Mouse (Mus musculus): Measurements from ENCODE around the gene Itpr1. TPM values are rescaled to one million over a fixed set of nuclear protein-coding genes. Genes with fewer than 3 reads are reported as not detected.

The Itpr1 gene
- polyA plus RNA-seq, 1 experiment from 2014 or later: 11.9 TPM

- ATAC-seq (ENCODE audit: insufficient number of reproducible peaks, insufficient read depth, low FRiP score, low TSS enrichment): no peak
- 82% methylated on average over 4 of the region's 4 CpGs for WGBS
- Histone ChIP-seq H3K4me1 (no peaks in the 10 kb centered on the region), H3K4me2 (replicated peaks) (no peak overlapping the region), H3K27ac (no peak overlapping the region), H3K36me3 (no peaks in the 10 kb centered on the region), H3K27me3 (no peaks in the 10 kb centered on the region), H3K9me3 (no peaks in the 10 kb centered on the region), H3K4me3 (no peak overlapping the region), H3K9ac (no peak overlapping the region)
Observed at GRCm38 (mm10) chr6:108316268-108316824, 103.5 kb downstream of the Itpr1 start.

DNA sequence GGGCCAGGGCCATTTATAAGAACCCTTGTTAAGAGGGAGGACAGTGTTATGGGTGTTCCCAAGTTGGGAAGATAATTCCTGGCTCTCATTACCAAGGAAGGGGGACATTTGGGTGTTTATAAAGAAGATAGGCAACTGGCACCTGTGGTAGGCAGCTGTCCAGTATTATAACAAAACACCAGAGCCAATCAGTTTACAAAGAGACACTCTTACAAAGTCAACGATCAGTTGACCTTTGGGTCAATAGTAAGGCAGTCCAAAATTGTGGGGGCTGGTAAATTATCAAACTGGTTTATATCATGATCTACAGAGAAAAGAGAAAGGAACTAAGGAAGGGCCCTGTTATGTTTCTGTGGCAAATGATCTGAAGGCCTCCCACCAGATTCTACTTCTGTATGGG lies 104.1 kb downstream of the Itpr1 start:
- H3K27ac ChIP-seq: no peak overlapping the region
- no peak overlapping the region for H3K4me3 ChIP-seq
- no peaks in the 10 kb centered on the region for H3K27me3 ChIP-seq
- H3K9ac ChIP-seq: no peak overlapping the region
- H3K4me1 ChIP-seq: no peaks in the 10 kb centered on the region
- WGBS: 61% methylated on average over 1 of the region's 1 CpGs
- ATAC-seq (ENCODE audit: insufficient number of reproducible peaks, insufficient read depth, low FRiP score, low TSS enrichment): no peak
- H3K36me3 ChIP-seq: no peaks in the 10 kb centered on the region
- no peaks in the 10 kb centered on the region for H3K9me3 ChIP-seq
- no peak overlapping the region for H3K4me2 ChIP-seq (replicated peaks)

DNA sequence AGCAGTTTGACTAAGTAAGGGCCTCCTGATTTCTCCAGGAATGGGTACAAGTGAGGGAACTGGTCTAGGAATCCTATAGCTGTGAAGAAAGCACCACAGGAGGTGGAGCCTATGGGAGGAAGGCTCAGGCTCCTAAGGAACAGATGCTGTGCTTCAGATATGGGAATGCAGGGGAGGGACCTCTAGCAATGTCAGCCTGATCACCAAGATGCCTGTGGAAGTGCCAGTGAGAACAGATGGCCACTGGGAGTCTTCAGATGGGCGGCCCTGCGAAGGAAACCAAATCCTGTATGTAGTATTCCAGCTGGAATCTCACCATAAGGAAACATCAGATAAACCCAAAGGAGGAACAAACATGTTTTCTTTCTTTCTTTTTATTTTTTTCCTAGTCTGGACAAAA lies 108.8 kb downstream of the Itpr1 start:
- no peak overlapping the region for H3K27ac ChIP-seq
- H3K36me3 ChIP-seq: no peaks in the 10 kb centered on the region
- 70% methylated on average over 2 of the region's 2 CpGs for WGBS
- H3K9ac ChIP-seq: no peak overlapping the region
- H3K4me1 ChIP-seq: no peaks in the 10 kb centered on the region
- no peak for ATAC-seq (ENCODE audit: insufficient number of reproducible peaks, insufficient read depth, low FRiP score, low TSS enrichment)
- no peak overlapping the region for H3K4me3 ChIP-seq
- H3K27me3 ChIP-seq: no peaks in the 10 kb centered on the region
- no peak overlapping the region for H3K4me2 ChIP-seq (replicated peaks)
- no peaks in the 10 kb centered on the region for H3K9me3 ChIP-seq

DNA sequence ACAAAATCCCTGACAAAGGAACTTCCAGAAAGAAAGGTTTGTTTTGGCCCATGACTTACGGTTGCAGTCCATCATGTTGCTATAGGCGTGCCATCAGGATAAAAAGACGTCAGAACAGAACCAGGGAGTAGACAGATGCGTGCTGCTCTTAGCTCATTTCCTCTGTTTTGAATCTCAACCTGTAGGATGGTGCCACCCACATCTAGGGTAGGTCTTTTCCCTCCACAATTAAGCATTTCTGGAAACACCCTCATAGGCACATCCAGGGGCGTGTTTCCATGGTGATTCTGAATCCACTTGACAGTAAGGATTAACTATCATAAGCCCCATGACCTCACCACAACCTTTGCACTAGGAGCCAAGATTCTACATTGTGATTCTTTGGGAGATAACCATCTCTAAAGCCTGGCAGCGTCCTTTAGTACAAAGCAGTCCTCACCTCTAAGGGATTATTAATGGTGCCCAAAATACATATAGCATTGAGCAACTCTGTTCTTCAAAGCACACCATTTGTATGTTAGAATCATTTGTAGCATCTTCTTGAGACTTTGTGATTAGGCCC lies 111.6 kb downstream of the Itpr1 start:
- H3K9me3 ChIP-seq: no peaks in the 10 kb centered on the region
- ATAC-seq (ENCODE audit: insufficient number of reproducible peaks, insufficient read depth, low FRiP score, low TSS enrichment): no peak
- H3K4me3 ChIP-seq: no peak overlapping the region
- no peak overlapping the region for H3K27ac ChIP-seq
- no peak overlapping the region for H3K9ac ChIP-seq
- H3K4me2 ChIP-seq (replicated peaks): no peak overlapping the region
- H3K4me1 ChIP-seq: no peaks in the 10 kb centered on the region
- H3K36me3 ChIP-seq: no peaks in the 10 kb centered on the region
- H3K27me3 ChIP-seq: no peaks in the 10 kb centered on the region
- WGBS: 82% methylated on average over 6 of the region's 6 CpGs

DNA sequence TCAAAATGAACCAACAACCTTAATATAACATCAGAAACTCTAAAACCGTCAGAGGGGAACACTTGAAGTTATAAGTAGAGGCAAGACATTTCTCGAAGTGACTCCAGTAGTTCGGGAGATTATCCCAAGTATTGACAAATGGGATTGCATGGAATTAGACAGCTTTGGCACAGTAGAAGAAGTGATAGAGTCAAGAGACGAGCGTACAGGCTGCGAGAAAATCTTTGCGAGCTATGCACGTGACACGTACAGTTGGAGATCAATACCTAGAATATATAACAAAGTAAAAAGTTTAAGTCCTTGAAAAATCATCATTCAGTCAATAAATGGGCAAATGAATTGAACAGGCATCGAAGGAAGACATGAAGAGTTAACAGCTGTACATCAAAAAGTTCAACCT lies 112.5 kb downstream of the Itpr1 start:
- H3K9ac ChIP-seq: no peak overlapping the region
- H3K4me2 ChIP-seq (replicated peaks): no peak overlapping the region
- WGBS: 92% methylated on average over 10 of the region's 10 CpGs
- no peak for ATAC-seq (ENCODE audit: insufficient number of reproducible peaks, insufficient read depth, low FRiP score, low TSS enrichment)
- no peak overlapping the region for H3K4me3 ChIP-seq
- H3K4me1 ChIP-seq: no peaks in the 10 kb centered on the region
- H3K27me3 ChIP-seq: no peaks in the 10 kb centered on the region
- H3K36me3 ChIP-seq: no peaks in the 10 kb centered on the region
- no peaks in the 10 kb centered on the region for H3K9me3 ChIP-seq
- no peak overlapping the region for H3K27ac ChIP-seq

GRCm38 (mm10) chr6:108325948-108326411 lies 113.1 kb downstream of the Itpr1 start:
- Histone ChIP-seq H3K27ac (no peak overlapping the region), H3K36me3 (no peaks in the 10 kb centered on the region), H3K27me3 (no peaks in the 10 kb centered on the region), H3K4me2 (replicated peaks) (no peak overlapping the region), H3K4me3 (no peak overlapping the region), H3K9me3 (no peaks in the 10 kb centered on the region), H3K4me1 (no peaks in the 10 kb centered on the region), H3K9ac (no peak overlapping the region)
- ATAC-seq (ENCODE audit: insufficient number of reproducible peaks, insufficient read depth, low FRiP score, low TSS enrichment): no peak
- 90% methylated on average over 12 of the region's 12 CpGs for WGBS

DNA sequence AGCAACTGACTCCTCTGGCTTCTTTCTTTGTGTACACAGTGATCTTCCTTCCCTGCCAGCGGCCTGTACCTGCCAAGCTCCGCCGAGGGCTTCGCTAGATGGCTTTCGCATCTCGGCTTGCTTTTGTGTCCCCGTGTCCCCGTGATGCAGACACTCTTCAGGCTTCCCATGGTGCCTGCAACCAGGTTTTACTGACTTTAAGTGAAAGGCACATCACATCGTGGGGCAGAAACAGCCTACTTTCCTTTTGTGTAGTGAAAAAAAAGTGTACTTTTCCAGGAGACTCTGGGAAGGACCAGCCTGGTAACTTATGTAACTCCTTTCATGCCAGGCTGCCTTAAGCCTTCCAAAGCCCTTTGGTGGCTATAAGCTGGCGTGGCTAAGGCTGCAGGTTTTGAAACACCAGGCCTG lies 113.9 kb downstream of the Itpr1 start:
- Histone ChIP-seq H3K9me3 (no peaks in the 10 kb centered on the region), H3K4me2 (replicated peaks) (no peak overlapping the region), H3K4me3 (no peak overlapping the region), H3K27ac (no peak overlapping the region), H3K4me1 (no peaks in the 10 kb centered on the region), H3K9ac (no peak overlapping the region), H3K36me3 (no peaks in the 10 kb centered on the region), H3K27me3 (no peaks in the 10 kb centered on the region)
- 81% methylated on average over 10 of the region's 10 CpGs for WGBS
- no peak for ATAC-seq (ENCODE audit: insufficient number of reproducible peaks, insufficient read depth, low FRiP score, low TSS enrichment)

GRCm38 (mm10) chr6:108327561-108327960 lies 114.7 kb downstream of the Itpr1 start:
- no peak overlapping the region for H3K4me3 ChIP-seq
- WGBS: 71% methylated on average over 6 of the region's 6 CpGs
- H3K4me1 ChIP-seq: no peaks in the 10 kb centered on the region
- no peaks in the 10 kb centered on the region for H3K9me3 ChIP-seq
- H3K27ac ChIP-seq: no peak overlapping the region
- no peak overlapping the region for H3K9ac ChIP-seq
- H3K4me2 ChIP-seq (replicated peaks): no peak overlapping the region
- no peaks in the 10 kb centered on the region for H3K27me3 ChIP-seq
- H3K36me3 ChIP-seq: no peaks in the 10 kb centered on the region
- ATAC-seq (ENCODE audit: insufficient number of reproducible peaks, insufficient read depth, low FRiP score, low TSS enrichment): no peak

DNA sequence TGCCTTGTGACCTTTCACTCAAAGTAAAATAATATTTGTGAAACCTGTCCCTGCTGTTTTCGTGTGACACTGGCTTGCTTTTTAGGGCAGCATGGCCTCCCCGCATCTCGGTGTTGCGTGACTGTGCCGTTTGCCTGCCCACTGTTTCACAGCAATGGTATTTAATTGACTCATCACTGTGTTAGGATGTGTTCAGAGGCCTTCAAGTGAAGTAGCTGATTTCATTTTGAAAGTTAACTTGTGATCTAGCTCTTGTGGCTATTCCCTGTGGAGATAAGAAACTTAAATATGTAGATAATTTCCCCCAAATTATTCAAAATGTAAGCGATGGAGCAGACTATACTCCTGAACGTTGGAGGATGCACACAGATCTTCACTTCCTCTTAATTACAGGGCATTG lies 115.4 kb downstream of the Itpr1 start:
- Histone ChIP-seq H3K4me1 (no peaks in the 10 kb centered on the region), H3K9ac (no peak overlapping the region), H3K4me2 (replicated peaks) (no peak overlapping the region), H3K9me3 (no peaks in the 10 kb centered on the region), H3K36me3 (no peaks in the 10 kb centered on the region), H3K4me3 (no peak overlapping the region), H3K27ac (no peak overlapping the region), H3K27me3 (no peaks in the 10 kb centered on the region)
- 72% methylated on average over 7 of the region's 7 CpGs for WGBS
- no peak for ATAC-seq (ENCODE audit: insufficient number of reproducible peaks, insufficient read depth, low FRiP score, low TSS enrichment)

DNA sequence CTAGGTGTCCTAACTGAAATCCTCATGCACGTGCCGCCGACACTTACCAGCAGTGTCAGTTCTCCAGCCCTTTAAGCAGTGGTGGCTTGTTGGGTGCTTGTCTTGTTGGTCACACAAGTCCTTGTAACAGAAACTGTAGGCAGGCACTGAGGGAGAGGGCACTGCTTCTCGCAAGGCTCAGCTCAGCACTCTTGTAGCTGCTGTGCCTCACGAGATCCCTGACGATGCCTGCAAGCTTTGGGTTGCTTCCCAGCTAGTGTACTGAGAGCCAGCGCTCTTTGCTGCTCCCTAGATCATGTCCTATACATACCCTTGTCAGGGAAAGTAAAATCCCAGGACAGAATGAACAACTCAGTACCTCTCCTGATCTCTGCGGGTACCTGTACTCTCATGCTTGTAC lies 117.6 kb downstream of the Itpr1 start:
- WGBS: 87% methylated on average over 8 of the region's 8 CpGs
- Histone ChIP-seq H3K36me3 (no peaks in the 10 kb centered on the region), H3K9me3 (no peaks in the 10 kb centered on the region), H3K4me1 (no peaks in the 10 kb centered on the region; the same call in 1 of the 2 replicates), H3K27ac (no peak overlapping the region), H3K27me3 (no peaks in the 10 kb centered on the region), H3K9ac (no peak overlapping the region), H3K4me2 (replicated peaks) (no peak overlapping the region), H3K4me3 (no peak overlapping the region)
- no peak for ATAC-seq (ENCODE audit: insufficient number of reproducible peaks, insufficient read depth, low FRiP score, low TSS enrichment)

GRCm38 (mm10) chr6:108331268-108331667 lies 118.4 kb downstream of the Itpr1 start:
- no peak for ATAC-seq (ENCODE audit: insufficient number of reproducible peaks, insufficient read depth, low FRiP score, low TSS enrichment)
- 77% methylated on average over 3 of the region's 3 CpGs for WGBS

DNA sequence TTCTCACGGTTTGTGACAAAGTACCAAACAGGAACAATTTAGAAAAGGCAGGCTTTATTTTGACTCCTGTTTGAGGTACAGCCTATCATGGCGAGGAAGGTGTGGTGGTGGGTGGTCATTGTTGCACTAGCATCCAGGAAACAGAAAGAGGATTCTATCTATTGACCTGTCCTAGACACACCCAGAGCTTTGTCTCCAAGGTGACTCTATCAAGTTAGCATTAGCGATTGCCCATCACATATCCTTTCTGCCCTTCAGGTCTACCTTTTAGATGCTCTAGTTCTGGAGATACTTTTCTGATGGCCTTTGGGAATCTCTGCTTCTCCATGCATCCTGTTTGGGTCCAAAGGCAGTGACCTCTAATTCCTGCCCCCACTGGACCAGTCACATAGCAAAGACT lies 121.2 kb downstream of the Itpr1 start:
- H3K36me3 ChIP-seq: no peaks in the 10 kb centered on the region
- 80% methylated on average over 3 of the region's 3 CpGs for WGBS
- H3K4me3 ChIP-seq: no peak overlapping the region

More at GRCm38 (mm10) chr6:108331268-108331667, 118.4 kb downstream of the Itpr1 start:
- no peaks in the 10 kb centered on the region for H3K9me3 ChIP-seq
- H3K27ac ChIP-seq: no peak overlapping the region
- H3K27me3 ChIP-seq: no peaks in the 10 kb centered on the region
- H3K4me1 ChIP-seq: no peaks in the 10 kb centered on the region; the same call in 1 of the 2 replicates
- H3K9ac ChIP-seq: no peak overlapping the region
- H3K4me2 ChIP-seq (replicated peaks): no peak overlapping the region
- no peaks in the 10 kb centered on the region for H3K36me3 ChIP-seq
- H3K4me3 ChIP-seq: no peak overlapping the region

More for the DNA sequence above, 121.2 kb downstream of the Itpr1 start:
- H3K9ac ChIP-seq: no peak overlapping the region
- H3K27ac ChIP-seq: no peak overlapping the region
- H3K4me1 ChIP-seq: no peaks in the 10 kb centered on the region; the same call in 1 of the 2 replicates
- no peaks in the 10 kb centered on the region for H3K27me3 ChIP-seq
- H3K4me2 ChIP-seq (replicated peaks): no peak overlapping the region
- no peaks in the 10 kb centered on the region for H3K9me3 ChIP-seq
- no peak for ATAC-seq (ENCODE audit: insufficient number of reproducible peaks, insufficient read depth, low FRiP score, low TSS enrichment)
